Mouse (Mus musculus) spleen, adult 18-20 months (tissue): ENCODE data around the gene Hnrnpab.

Experiments
- DNase-seq, 2 experiments: peaks; one replicate each; pipeline ENCODE4 v3.0.0; 2022; ENCODE audit warnings: mixed read lengths in 2 of 2

Gene Hnrnpab

DNA sequence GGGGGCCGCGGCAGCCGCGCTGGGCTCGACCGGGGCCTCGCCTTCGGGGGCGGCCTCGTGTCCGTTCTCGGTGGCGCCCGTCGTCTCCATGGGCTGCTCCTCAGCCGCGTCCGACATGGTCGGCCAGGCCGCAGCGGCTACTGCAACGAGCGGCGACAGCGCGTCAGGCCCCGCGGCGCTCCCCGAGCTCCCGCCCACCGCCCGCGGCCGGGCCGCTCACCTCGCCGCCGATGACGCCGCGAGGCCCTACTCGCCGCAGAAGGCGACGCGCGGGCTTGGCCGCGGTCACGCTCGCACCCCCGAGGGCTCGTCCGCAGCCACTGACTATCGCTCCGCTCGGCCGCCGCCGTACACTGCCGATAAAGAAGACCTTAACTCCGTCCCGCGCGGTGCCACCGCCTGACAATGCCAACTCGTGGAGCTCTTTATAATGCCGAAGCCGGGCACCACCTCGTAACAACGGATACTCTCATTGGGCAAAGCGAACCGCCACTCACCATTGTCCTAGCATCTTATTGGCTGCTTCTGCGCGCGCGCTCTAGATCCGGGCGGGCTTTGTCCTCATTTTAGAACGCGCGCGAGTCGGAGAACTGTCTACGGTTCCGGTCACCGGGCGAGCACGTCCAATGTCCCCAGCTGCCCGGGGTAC, at the start of gene Hnrnpab:
Gene Hnrnpab (minus strand): TSS at position 401 of the 649 bp plus-strand sequence.
- peak; percentile 92 to 93 for DNase-seq

DNA sequence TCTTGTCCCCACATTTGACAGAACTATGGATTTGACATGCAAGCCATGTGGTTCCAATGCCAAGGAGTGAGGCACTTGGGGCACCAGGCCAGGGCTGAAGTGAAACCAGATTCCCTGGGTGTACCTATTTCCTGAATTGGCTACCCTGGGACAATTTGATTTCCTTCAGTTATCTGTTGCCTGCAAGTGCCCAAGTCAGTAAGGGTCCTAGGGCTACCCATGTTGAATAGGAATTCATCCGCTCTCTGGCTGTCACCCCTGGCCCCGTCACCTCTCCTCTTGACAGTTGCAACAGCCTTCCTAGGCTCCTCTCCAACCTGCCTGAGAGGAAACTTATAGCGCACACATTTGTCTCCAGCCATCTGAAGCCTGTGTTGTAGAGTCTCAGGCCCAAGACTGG, 48.2 kb upstream of the Hnrnpab start:
- no peak for DNase-seq

DNA sequence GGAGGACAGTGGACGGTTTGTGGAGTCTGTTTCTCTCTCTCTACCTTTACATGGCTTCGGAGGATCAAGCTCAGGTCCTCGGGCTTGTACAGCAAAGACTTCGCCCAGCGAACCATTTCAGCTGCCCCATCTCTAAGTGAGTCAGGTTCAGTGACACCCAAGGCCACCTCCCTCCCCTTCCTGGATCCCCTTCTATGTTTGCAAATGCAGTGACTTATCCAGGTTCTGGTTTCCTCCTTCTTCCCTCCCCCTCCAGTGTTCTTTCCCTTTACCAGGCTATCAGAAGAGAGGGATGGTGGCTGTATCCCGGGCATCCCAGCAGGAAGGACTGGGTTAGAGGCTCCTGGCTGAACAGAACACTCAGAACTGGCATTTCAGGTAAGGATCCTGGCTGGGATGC, 47.1 kb upstream of the Hnrnpab start:
- DNase-seq, result no peak

DNA sequence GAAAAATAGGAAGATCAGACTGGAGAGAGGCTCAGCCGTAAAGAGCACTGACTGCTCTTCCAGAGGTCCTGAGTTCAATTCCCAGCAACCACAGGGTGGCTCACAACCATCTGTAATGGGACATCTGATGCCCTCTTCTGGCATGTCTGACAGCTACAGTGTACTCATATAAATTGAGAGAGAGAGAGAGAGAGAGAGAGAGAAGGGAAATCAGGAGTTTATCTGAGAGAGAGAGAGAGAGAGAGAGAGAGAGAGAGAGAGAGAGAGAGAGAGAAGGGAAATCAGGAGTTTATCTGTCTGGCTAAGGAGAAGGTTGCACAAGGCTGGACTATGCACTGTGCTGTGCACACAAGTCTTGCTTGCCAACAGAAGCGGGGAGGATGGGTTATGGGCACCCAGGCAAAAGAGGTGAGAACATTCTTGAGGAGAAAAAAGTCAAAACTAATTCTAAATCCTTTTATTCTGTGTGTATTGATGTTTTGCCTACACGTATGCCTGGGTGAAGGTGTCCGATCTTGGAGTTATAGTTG, 46.3 kb upstream of the Hnrnpab start:
- DNase-seq, result no peak

DNA sequence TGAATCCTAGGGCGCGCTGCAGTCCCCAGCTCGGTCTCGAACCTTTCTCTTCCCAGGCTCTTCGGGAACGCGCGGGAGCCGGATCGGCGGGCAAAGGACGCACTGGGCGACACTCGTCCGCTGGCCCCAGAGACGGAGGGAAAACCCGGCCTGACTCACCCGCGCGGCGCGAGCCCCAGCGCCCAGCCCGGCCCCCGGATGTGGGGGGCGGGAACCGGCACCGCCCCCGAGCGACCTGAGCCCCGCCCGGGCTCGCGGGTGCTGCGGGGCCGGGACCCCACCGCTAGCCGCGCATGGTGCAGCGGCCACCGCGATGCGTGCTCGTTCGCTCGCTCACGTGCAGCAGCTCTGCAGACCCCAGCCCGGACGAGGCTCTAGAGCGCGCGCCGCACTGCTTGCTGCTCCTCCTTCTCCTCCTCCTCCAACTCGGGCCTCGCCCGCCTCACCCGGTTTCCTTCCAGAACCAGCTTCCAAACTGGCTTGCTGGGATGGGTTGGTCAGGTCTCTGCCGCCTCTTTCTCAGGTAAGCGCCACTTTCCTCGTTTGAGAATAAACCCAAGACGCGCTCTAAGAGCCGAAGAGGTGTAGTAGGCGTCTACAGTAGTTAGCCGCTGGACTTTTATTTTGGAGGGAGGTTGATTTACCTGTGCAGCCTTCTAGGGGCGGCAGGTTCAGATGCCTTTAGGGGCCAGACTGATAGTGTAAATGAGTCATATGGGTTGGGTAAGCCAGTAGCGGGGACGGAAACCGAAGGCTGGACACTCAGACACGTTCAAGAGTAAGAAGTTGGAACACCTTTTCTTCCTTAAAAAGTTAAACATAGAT, 44.3 kb upstream of the Hnrnpab start, which contains the start of the genes N4bp3 and D930048N14Rik:
Gene N4bp3 (minus strand): TSS at position 152 of the 825 bp plus-strand sequence.
Gene D930048N14Rik (plus strand): TSS at position 264 of the 825 bp plus-strand sequence.
- DNase-seq, result peak; percentile 73 to 84

GRCm38 (mm10) chr11:51650261-51650660, 43.6 kb upstream of the Hnrnpab start:
- no peak for DNase-seq

DNA sequence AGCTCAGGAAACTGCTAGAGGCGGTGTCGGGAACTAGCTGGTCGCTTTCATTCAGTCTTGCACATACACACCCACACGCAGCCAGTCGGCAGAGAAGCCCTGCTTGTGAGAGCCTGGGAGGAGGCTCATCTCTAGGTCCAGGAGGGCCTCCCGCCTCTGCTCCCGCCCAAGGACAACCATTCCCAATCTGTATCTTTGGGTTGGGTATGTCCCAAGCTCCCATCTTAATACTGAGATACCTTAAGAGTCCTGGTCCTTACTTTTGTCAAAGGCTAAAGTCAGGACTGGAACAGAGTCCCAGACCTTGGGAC, 43.2 kb upstream of the Hnrnpab start:
- no peak for DNase-seq

DNA sequence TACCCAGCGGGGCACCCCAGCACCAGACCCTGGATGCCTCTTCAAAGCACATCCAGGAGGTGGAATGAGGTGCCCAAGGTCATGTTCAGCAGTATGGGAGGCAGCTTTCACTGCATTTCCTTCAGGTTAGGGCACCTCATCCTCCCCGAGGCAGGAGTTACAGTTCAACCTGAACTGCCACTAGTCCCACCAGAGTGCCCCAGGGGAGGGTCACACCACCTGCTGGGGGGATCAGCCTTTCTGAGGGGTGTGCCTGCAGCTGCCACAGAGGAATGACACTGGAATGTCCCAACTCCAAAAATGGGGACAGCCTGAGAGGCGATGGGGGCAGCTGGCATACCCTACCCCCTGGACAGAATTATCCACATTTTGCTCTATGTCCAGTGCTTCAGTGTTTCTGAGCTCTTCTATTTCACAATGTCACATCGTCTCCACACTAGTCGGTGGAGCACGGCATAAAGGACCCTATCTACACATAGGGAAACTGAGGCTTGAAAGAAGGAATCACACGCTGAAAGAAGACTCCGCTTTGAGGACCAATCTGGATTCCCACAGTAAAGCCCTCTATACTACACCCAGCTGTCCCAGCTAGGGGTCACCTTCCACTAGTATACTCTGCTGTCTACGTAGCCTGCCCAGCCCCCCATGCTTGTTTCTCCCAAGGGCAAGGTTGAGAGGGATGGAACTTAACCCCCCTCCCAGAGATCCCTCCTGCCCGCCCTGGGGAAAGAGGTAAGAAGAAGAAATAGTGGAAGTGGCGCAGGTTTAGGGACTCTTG, 42.7 kb upstream of the Hnrnpab start:
- no peak for DNase-seq

- DNase-seq, result no peak
Measured at GRCm38 (mm10) chr11:51648566-51648965, 41.9 kb upstream of the Hnrnpab start.

GRCm38 (mm10) chr11:51646751-51647667, 40.4 kb upstream of the Hnrnpab start:
- DNase-seq, result no peak

DNA sequence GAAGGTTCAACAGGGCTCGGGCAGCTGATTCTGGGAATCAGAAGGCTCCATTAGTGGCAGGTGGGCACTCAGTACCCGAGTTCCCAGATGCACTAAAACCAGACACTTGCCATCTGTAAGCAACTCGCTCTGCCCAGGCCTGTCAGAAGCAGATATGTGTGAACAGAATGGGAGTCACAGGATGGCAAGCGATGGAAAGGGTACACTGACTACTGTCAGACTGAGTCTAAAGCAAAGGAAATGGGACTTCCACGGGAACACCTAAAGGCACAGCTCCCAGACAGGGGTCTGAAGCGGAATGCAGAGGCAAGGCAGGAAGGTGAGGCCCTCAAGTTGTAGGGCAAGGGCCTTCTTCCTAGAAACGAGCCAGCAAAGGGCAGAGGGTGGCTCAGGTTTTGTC, 39.6 kb upstream of the Hnrnpab start:
- DNase-seq, result no peak

DNA sequence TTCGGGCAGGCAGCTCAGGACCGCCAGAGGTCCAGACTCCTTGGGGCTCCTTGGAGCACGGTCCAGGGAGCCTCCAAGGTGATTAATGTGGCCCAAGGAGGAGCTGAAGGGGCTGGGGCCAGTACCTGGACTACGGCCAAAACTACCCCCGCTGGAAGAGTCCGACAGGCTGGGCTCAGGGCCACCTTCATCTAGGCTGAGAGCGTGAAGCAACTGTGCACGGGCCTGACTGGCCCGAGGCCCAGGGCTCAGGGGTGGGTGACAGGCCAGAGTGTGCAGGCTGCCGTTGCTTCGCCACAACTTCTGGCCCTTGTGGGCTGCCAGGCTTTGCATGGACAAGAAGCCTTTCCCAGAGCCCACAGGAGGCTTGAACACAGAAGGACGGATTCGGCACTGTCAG, 38.6 kb upstream of the Hnrnpab start:
- DNase-seq, result no peak

- peak; percentile 61 to 72 for DNase-seq
Measured at GRCm38 (mm10) chr11:51644217-51644616, 37.6 kb upstream of the Hnrnpab start.

GRCm38 (mm10) chr11:51643761-51644160, 37.1 kb upstream of the Hnrnpab start:
- peak in 1 of 2 experiments; percentile 38 for DNase-seq

GRCm38 (mm10) chr11:51643202-51643601, 36.6 kb upstream of the Hnrnpab start:
- no peak for DNase-seq

- no peak for DNase-seq
Measured at GRCm38 (mm10) chr11:51640748-51641147, 34.1 kb upstream of the Hnrnpab start.

GRCm38 (mm10) chr11:51638497-51638896, 31.9 kb upstream of the Hnrnpab start:
- DNase-seq, result no peak

GRCm38 (mm10) chr11:51637971-51638414, 31.3 kb upstream of the Hnrnpab start:
- DNase-seq, result peak; percentile 65 to 71

DNA sequence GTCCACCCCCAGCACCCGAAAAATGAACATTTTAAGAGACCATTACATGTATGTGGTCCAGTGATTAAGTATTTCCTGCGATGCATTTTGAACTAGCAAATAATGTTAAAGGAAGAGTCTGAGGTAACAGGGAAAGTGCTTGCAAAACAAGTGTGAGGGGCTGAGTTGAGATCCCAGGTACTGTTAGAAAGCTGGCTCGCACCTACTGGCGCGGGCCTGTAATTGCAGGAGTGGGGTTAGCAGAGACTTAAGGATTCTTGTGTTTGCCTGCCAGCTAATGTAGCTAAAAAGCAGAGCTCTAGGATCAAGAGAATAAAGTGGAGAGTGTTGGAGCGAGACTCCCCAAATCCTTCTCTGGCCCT, 29.7 kb upstream of the Hnrnpab start:
- DNase-seq, result peak; percentile 53 to 55

DNA sequence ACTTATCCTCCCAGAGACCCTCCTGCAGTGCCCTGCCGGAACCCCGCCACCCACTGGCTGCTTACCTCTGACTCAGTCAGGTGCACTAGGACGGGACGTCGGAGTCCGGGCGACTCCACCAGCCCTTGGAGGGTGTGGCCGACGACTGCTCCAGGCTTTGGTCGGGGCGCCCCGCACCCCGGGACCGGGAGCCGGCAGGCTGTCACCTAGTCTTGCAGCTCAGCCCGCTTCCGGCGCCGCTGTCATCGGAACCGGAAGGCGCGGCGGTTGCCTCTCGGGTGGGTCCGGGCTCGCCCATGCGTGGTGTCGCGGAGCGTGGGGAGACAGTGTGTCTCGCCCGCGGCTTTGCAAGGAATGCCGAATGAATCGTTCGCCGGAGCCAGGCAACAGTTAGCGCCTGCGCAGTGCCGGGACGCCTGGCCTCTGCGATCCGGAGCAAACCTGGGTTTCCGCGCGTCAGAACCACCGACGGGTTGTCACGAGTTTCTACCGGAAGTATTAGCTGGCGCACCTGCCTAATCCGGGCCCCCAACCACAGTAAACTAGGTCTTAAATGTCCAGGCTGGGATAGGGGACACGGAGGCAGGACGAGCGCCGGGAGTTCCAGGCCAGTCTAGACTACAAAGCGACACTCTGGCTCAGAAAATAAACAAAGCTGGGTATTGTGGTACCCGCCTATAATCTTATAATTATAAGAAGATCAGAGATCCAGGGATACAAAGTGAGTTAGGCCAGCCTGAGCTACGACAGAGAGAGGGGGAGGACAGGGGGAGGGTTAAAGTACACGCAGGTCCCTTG, 29.1 kb upstream of the Hnrnpab start, which contains the start of gene Rmnd5b:
Gene Rmnd5b (minus strand): TSS at position 372 of the 798 bp plus-strand sequence.
- DNase-seq, result peak; percentile 76 to 80

- no peak for DNase-seq
Measured at GRCm38 (mm10) chr11:51635127-51635524, 28.5 kb upstream of the Hnrnpab start.
